Mouse (Mus musculus) ES-Bruce4 (cell line): ENCODE results near the gene Ppp4r4.

ENCODE experiments used
- CTCF ChIP-seq: IDR thresholded peaks from one replicate; pipeline ENCODE4 v1.8.1; 2011; ENCODE audit warnings: low read depth, low read length
- EP300 ChIP-seq: IDR thresholded peaks from 2 replicates; pipeline ENCODE4 v1.6.1; 2011; ENCODE audit warnings: low read depth, low read length; ENCODE audit not compliant: insufficient read depth
- POLR2A ChIP-seq: IDR thresholded peaks from one replicate; pipeline ENCODE4 v1.8.1; 2011; ENCODE audit warnings: low read length; ENCODE audit not compliant: insufficient read depth

GRCm38 (mm10) chr12:103600364-103600763, 68.3 kb downstream of the Ppp4r4 start:
- no peak for TF ChIP-seq POLR2A
- no peak for TF ChIP-seq EP300
- no peak for TF ChIP-seq CTCF
